In the genomic region with DNA sequence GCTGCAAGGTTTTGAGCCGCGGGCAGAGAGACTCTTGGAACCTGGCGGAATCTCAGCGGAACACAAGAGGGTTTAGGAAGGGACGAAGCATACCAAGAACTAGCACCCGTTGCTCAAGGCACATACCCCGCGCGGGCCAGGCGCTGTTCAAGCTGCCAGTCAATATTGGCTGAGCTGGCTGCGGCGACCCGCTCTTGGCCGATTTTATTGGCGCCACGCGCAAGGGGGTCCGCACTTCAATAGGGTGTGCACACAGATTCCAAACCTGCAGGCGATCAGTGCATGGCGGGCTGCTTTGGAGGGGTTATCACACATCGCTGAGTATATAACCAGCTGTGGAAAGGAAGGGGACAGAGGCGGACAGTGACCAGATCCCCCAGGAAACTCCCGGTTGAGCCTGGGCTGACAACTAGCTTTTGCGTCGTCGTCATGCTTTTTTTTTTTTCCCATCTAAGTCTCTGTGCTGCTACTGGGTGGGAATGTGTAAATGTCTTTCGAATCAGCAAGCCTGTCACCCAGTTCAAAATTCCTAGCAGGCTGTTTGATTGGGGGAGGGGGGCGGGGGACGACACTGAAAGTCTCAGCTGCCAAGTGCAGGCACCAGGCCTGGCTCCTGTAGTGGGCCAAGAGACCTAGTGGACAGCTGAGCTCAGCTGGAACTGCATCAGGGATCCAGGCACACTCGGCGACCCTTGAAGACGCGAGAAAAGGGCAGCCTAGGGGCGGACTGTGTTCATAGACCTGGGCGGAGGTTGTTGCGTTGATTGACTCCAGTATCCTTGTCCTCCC, we compare ENCODE assay signal across 8 mouse cellular contexts. TPM values are rescaled to one million over a fixed set of nuclear protein-coding genes. Genes with fewer than 3 reads are reported as not detected.
DNase-seq lines count a peak whose midpoint lies in the region; ATAC-seq lines count a peak whose summit lies in the region.

No protein-coding gene starts in this region.

- H3K36me3 ChIP-seq in heart, embryonic 15.5 days = no peaks in the 10 kb centered on the region
- no peaks in the 10 kb centered on the region for H3K36me3 ChIP-seq in embryonic facial prominence, embryonic 13.5 days
- H3K36me3 ChIP-seq in intestine, embryonic 16.5 days (ENCODE audit: control insufficient read depth, insufficient read depth, low read length) = no peaks in the 10 kb centered on the region

- H3K27me3 ChIP-seq in heart, embryonic 15.5 days = peaks cover 100% of the 10 kb centered on the region
- peaks cover 100% of the 10 kb centered on the region for H3K27me3 ChIP-seq in embryonic facial prominence, embryonic 13.5 days
- H3K27me3 ChIP-seq in intestine, embryonic 16.5 days (replicated peaks; ENCODE audit: control insufficient read depth, insufficient read depth, low read length) = peaks cover 84% of the 10 kb centered on the region

- H3K27ac ChIP-seq in heart, embryonic 15.5 days = no peak overlapping the region
- no peak overlapping the region for H3K27ac ChIP-seq in embryonic facial prominence, embryonic 13.5 days
- no peak overlapping the region for H3K27ac ChIP-seq in intestine, embryonic 16.5 days (ENCODE audit: low read length)

- H3K9me3 ChIP-seq in heart, embryonic 15.5 days (replicated peaks) = no peaks in the 10 kb centered on the region
- no peaks in the 10 kb centered on the region for H3K9me3 ChIP-seq in embryonic facial prominence, embryonic 13.5 days
- no peaks in the 10 kb centered on the region for H3K9me3 ChIP-seq in intestine, embryonic 16.5 days (ENCODE audit: control insufficient read depth, low read length)

- WGBS in heart, embryonic 15.5 days = 1% methylated on average over 36 of the region's 36 CpGs
- WGBS in embryonic facial prominence, embryonic 13.5 days = 1% methylated on average over 36 of the region's 36 CpGs
- WGBS in intestine, embryonic 16.5 days = 6% methylated on average over 36 of the region's 36 CpGs

- ATAC-seq in heart, embryonic 15.5 days (replicated peaks; ENCODE audit: insufficient number of reproducible peaks, insufficient read depth, low FRiP score, low read depth) = no peak
- no peak for ATAC-seq in embryonic facial prominence, embryonic 13.5 days (ENCODE audit: insufficient number of reproducible peaks, insufficient read depth, low FRiP score, low TSS enrichment, low read depth)
- ATAC-seq in intestine, embryonic 16.5 days = no peak

- H3K9ac ChIP-seq in heart, embryonic 15.5 days = no peak overlapping the region
- H3K9ac ChIP-seq in embryonic facial prominence, embryonic 13.5 days = no peak overlapping the region
- H3K9ac ChIP-seq in intestine, embryonic 16.5 days (ENCODE audit: low read depth, low read length) = no peak overlapping the region

- H3K4me2 ChIP-seq in heart, embryonic 15.5 days = peak overlapping the region; percentile 98
- peak overlapping the region; percentile 92; the same call in 1 of the 2 replicates for H3K4me2 ChIP-seq in embryonic facial prominence, embryonic 13.5 days
- peak overlapping the region; percentile 100 for H3K4me2 ChIP-seq in intestine, embryonic 16.5 days (ENCODE audit: low read depth, low read length)

- peak overlapping the region; percentile 57 for H3K4me3 ChIP-seq in heart, embryonic 15.5 days
- H3K4me3 ChIP-seq in embryonic facial prominence, embryonic 13.5 days = no peak overlapping the region
- peak overlapping the region; percentile 58 for H3K4me3 ChIP-seq in intestine, embryonic 16.5 days (ENCODE audit: low read length)

- peaks cover 38% of the 10 kb centered on the region for H3K4me1 ChIP-seq in heart, embryonic 15.5 days (replicated peaks)
- H3K4me1 ChIP-seq in embryonic facial prominence, embryonic 13.5 days = peaks cover 29% of the 10 kb centered on the region
- H3K4me1 ChIP-seq in intestine, embryonic 16.5 days (ENCODE audit: control insufficient read depth, insufficient read depth, low read length) = peaks cover 25% of the 10 kb centered on the region

- DNase-seq in heart, adult 9 months (ENCODE audit: low spot score in 2 of 2) = no peak
- DNase-seq in neural tube, embryonic 10.5 days (ENCODE audit: extremely low spot score, low spot score) = peak; percentile 57
- no peak for DNase-seq in testis, postnatal 14 days (ENCODE audit: low spot score)
- DNase-seq in lung, postnatal 10 days = no peak
- DNase-seq in lung, postnatal 36 days = no peak

RNA-seq across cellular contexts. Expression of a gene that starts 2.1 kb away (rescaled TPM):
- 0.04 TPM in 1 of 2 replicates, not detected in the other for polyA plus RNA-seq in heart, embryonic 15.5 days (2015; fragmentation: Nextera tagmentation; extraction: Ambion mirVana)
- polyA plus RNA-seq in embryonic facial prominence, embryonic 13.5 days (2015; fragmentation: Nextera tagmentation; extraction: Ambion mirVana) = not detected in 2 replicates
- 0.82 and 0.92 TPM in 2 replicates for polyA plus RNA-seq in intestine, embryonic 16.5 days (2015; fragmentation: Nextera tagmentation; extraction: Ambion mirVana)
